Mouse (Mus musculus) ES-E14 (cell line): ENCODE results near the gene Prkag1. TPM values are rescaled to one million over a fixed set of nuclear protein-coding genes. Genes with fewer than 3 reads are reported as not detected.

ENCODE experiments used
- DNase-seq: peaks from one replicate; pipeline ENCODE4 v3.0.0-alpha.2; 2013; ENCODE audit warnings: low read depth, low spot score
- H3K27ac ChIP-seq: 2 replicates; pipeline ENCODE4 v1.5.1; 2012; ENCODE audit warnings: low read depth, mild to moderate bottlenecking, low read length, moderate library complexity, mixed read lengths; ENCODE audit not compliant: poor library complexity, insufficient read depth, severe bottlenecking
- H3K36me3 ChIP-seq: 2 replicates; pipeline ENCODE4 v1.6.1; 2012; ENCODE audit warnings: mild to moderate bottlenecking, low read length, moderate library complexity, mixed read lengths; ENCODE audit not compliant: control insufficient read depth, poor library complexity, insufficient read depth, severe bottlenecking
- H3K4me1 ChIP-seq, 2 experiments: fragments of 150-350 bp in 1 of 2; sonication (generic) in 1 of 2; 2 replicates each; pipeline ENCODE4 v1.6.1; 2012; ENCODE audit warnings: low read length in 2 of 2, mild to moderate bottlenecking in 1 of 2, mixed read lengths in 1 of 2; ENCODE audit not compliant: control insufficient read depth in 2 of 2, insufficient read depth in 2 of 2, poor library complexity in 1 of 2
- H3K4me3 ChIP-seq, 2 experiments: fragments of 150-350 bp in 1 of 2; sonication (generic) in 1 of 2; 2 replicates each; pipeline ENCODE4 v1.5.1; 2012; ENCODE audit warnings: low read length in 2 of 2, low read depth in 1 of 2, mild to moderate bottlenecking in 1 of 2, mixed read lengths in 1 of 2; ENCODE audit not compliant: insufficient read depth in 1 of 2, poor library complexity in 1 of 2, severe bottlenecking in 1 of 2
- H3K9ac ChIP-seq: 2 replicates; pipeline ENCODE4 v1.6.1; 2012; ENCODE audit warnings: low read depth, mild to moderate bottlenecking, low read length, mixed read lengths; ENCODE audit not compliant: poor library complexity, insufficient read depth, severe bottlenecking
- H3K9me3 ChIP-seq: fragments of 150-350 bp; sonication (generic); 2 replicates; pipeline ENCODE4 v1.6.1; 2012; ENCODE audit warnings: low read depth, mild to moderate bottlenecking, low read length; ENCODE audit not compliant: control insufficient read depth, insufficient read depth
- ZNF384 ChIP-seq: IDR thresholded peaks from 2 replicates; pipeline ENCODE4 v1.6.1; 2012; ENCODE audit warnings: low read depth, low read length, inconsistent platforms
- in situ Hi-C, 2 experiments: fragments of 600-800 bp; cut with MboI; formaldehyde crosslinking; loops; one replicate each; pipeline ENCODE4 v1.15.1; 2025; ENCODE audit warnings: low sequenced_read_pairs in 2 of 2, inconsistent platforms in 1 of 2; ENCODE audit not compliant: unreplicated experiment in 2 of 2
- total RNA-seq: library from RNA; depleted of rRNA; stranded (reverse); fragments of 300-350 nt; gene quantifications from 2 replicates; pipeline ENCODE4 v1.2.3, GENCODE M21; 2012; rRNA removed

Prkag1 gene
- total RNA-seq, 1 experiment, result 54.7 TPM

DNA sequence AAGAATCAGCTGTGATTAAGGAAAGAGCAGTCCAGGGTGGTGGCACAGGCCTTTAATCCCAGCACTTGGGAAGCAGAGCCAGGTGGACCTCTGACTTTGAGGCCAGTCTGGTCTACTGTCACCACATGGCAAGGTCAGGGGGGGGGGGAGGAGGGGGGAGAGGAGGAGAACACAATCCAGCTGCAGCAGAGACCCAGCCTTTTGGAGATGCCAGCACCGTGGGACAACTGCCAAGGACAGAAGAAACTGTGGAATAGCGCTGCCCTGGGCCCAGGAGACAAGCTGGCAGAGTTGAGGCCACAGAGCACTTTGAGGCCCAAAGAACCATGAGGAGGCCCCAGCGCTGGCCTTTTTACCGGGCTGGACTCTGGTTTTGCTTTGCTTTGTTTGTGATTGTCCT, 65.4 kb downstream of the Prkag1 start:
- in situ Hi-C loops, result no loop called here
- no peak for DNase-seq
- Histone ChIP-seq H3K9ac (no peak overlapping the region), H3K4me3 (no peak overlapping the region), H3K27ac (no peak overlapping the region), H3K4me1 (peaks cover 2 to 3% of the 10 kb centered on the region in 2 experiments; a peak in 2 of 4 replicates), H3K9me3 (no peaks in the 10 kb centered on the region), H3K36me3 (no peaks in the 10 kb centered on the region; the same call in 1 of the 2 replicates)
- no peak for TF ChIP-seq ZNF384

Other genes with a start within 250 kb of the Prkag1 start
- gene Adcy6, start 221.4 kb downstream of the Prkag1 start, total RNA-seq, result 9.0 and 15.3 TPM in 2 replicates
- gene Cacnb3, start 200.7 kb downstream of the Prkag1 start, total RNA-seq, result 27.3 and 32.0 TPM in 2 replicates
- gene Ddx23, start 168.6 kb downstream of the Prkag1 start, total RNA-seq, result 147 and 151 TPM in 2 replicates
- 5.7 and 7.6 TPM in 2 replicates for gene Rnd1, start 154.1 kb downstream of the Prkag1 start, total RNA-seq
- gene Ccdc65, start 123.3 kb downstream of the Prkag1 start, total RNA-seq, result 0.26 and 0.76 TPM in 2 replicates
- 105 and 119 TPM in 2 replicates for gene Fkbp11, start 103.3 kb downstream of the Prkag1 start, total RNA-seq
- gene Arf3, start 68.3 kb downstream of the Prkag1 start, total RNA-seq, result 26.2 and 41.2 TPM in 2 replicates
- 1.1 and 1.3 TPM in 2 replicates for gene Wnt10b, start 53.4 kb downstream of the Prkag1 start, total RNA-seq
- not detected in 2 replicates for gene Wnt1, start 41.7 kb downstream of the Prkag1 start, total RNA-seq
- 0.11 and 0.22 TPM in 2 replicates for gene Ddn, start 22.0 kb downstream of the Prkag1 start, total RNA-seq
- 30.7 and 35.9 TPM in 2 replicates for gene Kmt2d, start 39.7 kb upstream of the Prkag1 start, total RNA-seq
- gene Rhebl1, start 63.0 kb upstream of the Prkag1 start, total RNA-seq, result 43.6 and 48.2 TPM in 2 replicates
- gene Dhh, start 67.0 kb upstream of the Prkag1 start, total RNA-seq, result 1.0 and 1.2 TPM in 2 replicates
- 55.1 and 73.3 TPM in 2 replicates for gene Lmbr1l, start 86.7 kb upstream of the Prkag1 start, total RNA-seq
- gene Tuba1b, start 103.0 kb upstream of the Prkag1 start, total RNA-seq, result 1,092 and 1,539 TPM in 2 replicates
- gene Gm49450, start 122.0 kb upstream of the Prkag1 start, total RNA-seq, result not detected in 2 replicates
- gene Tuba1a, start 122.2 kb upstream of the Prkag1 start, total RNA-seq, result 595 and 862 TPM in 2 replicates
- 335 and 424 TPM in 2 replicates for gene Tuba1c, start 198.4 kb upstream of the Prkag1 start, total RNA-seq
- gene Prph, start 223.7 kb upstream of the Prkag1 start, total RNA-seq, result 15.1 and 20.6 TPM in 2 replicates
- 27.8 and 32.1 TPM in 2 replicates for gene Troap, start 243.1 kb upstream of the Prkag1 start, total RNA-seq